Mouse (Mus musculus) olfactory bulb, adult 2 months (tissue): ENCODE results near the gene Cpsf7.

Experiments
- CTCF ChIP-seq: fragments of 200-500 bp; IDR thresholded peaks from 2 replicates; pipeline ENCODE4 v1.5.1; 2012; ENCODE audit warnings: low read depth, mild to moderate bottlenecking, low read length, moderate library complexity; ENCODE audit not compliant: insufficient read depth
- POLR2A ChIP-seq: fragments of 200-500 bp; IDR thresholded peaks from 2 replicates; pipeline ENCODE4 v1.6.1; 2012; ENCODE audit warnings: mild to moderate bottlenecking, low read depth, low read length, moderate library complexity; ENCODE audit not compliant: insufficient read depth

DNA sequence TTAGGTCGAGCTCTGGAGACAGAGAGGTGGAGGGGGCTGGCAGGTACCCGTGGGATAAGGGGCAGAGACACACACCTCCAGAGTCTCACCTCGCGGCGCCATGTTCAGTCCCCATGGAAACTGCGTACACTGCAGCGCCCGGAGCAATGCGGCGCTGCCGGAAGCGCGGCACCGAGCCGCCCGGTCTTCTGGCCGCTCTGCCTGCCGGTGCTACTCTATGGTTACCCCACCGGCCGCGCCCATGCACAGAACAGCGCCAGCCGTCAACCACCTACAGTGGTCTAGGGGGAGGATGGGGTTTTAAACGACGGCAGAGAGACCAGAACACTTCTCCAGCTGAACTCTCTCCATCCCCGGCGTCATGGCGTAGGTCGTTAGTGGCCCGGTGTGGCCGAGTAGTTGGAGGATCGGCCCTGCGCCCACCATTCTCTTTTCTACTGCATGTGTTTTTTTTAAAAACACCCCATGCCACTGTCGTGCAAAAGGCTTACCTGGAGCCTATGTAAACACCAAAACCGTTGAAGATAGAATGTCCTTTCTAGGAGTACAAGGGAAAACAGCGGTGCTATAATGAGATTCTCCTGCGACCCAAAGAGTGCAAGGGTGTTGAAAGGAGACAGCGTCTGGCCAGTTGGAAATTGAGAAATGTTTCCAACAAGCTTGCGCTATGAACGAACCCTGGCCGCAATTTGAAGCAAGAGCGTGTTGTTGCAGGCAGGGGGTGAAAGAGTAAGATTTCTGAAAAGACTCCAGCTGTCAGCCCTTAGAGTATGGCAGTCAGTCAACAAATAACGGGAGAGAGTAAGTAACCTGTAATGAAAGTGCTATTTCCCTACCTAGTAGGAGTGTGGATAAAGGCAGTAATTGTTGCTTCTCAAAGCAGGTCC, 30.8 kb downstream of the Cpsf7 start, which contains the start of gene Tmem216:
- TF ChIP-seq POLR2A: peak; percentile 34; the same call in 1 of the 2 replicates
- no peak for TF ChIP-seq CTCF
